Mouse (Mus musculus): ENCODE results near the gene Crybg3. TPM values are rescaled to one million over a fixed set of nuclear protein-coding genes. Genes with fewer than 3 reads are reported as not detected.

The Crybg3 gene
- polyA plus RNA-seq, 1 experiment from 2014 or later = 1.2 TPM

DNA sequence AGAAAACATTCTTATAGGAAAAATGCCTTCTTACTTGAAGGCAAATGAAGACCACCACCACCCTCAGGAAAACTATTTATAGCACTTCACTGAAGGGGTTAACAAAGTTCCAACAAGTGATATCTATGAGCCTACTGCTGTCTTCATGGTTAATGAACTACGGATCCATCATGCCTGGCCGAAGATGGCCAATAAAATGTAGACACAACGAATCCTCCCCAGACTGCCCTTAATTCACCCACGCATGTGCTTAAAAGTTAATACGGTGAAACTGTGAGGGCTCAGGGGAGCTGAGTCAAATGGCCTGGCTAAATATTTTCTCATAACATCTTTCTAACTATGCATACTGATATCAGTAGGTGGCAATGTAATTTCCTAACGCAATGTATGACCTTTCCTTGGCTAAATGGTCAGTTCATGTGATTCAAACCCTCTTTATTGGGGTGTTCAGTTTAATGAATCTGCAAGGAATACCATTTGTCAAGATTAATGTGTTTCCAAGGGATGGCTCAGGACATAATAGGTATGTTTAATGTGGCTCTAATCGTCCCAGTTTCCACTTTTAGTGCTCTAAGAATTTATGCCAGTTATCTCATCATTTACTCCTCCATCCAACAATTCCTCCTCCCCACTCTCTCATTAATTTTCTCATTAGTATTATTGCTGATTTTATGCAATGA lies 155.8 kb downstream of the Crybg3 start:
- Histone ChIP-seq H3K4me3 (replicated peaks) (no peak overlapping the region), H3K4me1 (replicated peaks) (no peaks in the 10 kb centered on the region), H3K27ac (no peak overlapping the region), H3K4me2 (no peak overlapping the region), H3K36me3 (no peaks in the 10 kb centered on the region), H3K9ac (no peak overlapping the region), H3K9me3 (replicated peaks) (no peaks in the 10 kb centered on the region), H3K27me3 (no peaks in the 10 kb centered on the region)
- DNase-seq (no peak), ATAC-seq (ENCODE audit: low read depth) (no peak)
- WGBS (ENCODE audit: insufficient replicate concordance) = 75% methylated on average over 7 of the region's 7 CpGs

Other genes with a start within 250 kb of the Crybg3 start
- not detected in 2 replicates for gene Olfr209, start 237.0 kb downstream of the Crybg3 start, polyA plus RNA-seq (2015; fragmentation: Nextera tagmentation; extraction: Ambion mirVana)
- gene Gabrr3, start 193.6 kb downstream of the Crybg3 start, polyA plus RNA-seq (2015; fragmentation: Nextera tagmentation; extraction: Ambion mirVana) = not detected in 2 replicates
- gene Riox2, start 129.2 kb downstream of the Crybg3 start, polyA plus RNA-seq (2015; fragmentation: Nextera tagmentation; extraction: Ambion mirVana) = 23.0 and 25.3 TPM in 2 replicates
- 5.1 and 6.5 TPM in 2 replicates for gene Arl6, start 38.4 kb upstream of the Crybg3 start, polyA plus RNA-seq (2015; fragmentation: Nextera tagmentation; extraction: Ambion mirVana)